Mouse (Mus musculus) thymus, postnatal 25 days (tissue): ENCODE measurements at regions not wholly inside any gene's neighbourhood (a gene's known extent, or its start where the extent isn't known, plus 50 kb on each side); places are given as distances from the start of the nearest gene placed in this dataset.

Source experiments
- DNase-seq: peaks from one replicate; pipeline ENCODE4 v3.0.0; 2022

- no peak for DNase-seq
These were observed 158.9 kb downstream of the Rab11fip2 start for GRCm38 (mm10) chr19:59784401-59785046.

GRCm38 (mm10) chr19:59831304-59831703 is 112.2 kb downstream of the Rab11fip2 start:
- no peak for DNase-seq

- DNase-seq, result no peak
These were observed 106.3 kb downstream of the Rab11fip2 start for GRCm38 (mm10) chr19:59837138-59837537.

GRCm38 (mm10) chr19:59837628-59838027 is 105.8 kb downstream of the Rab11fip2 start:
- DNase-seq, result no peak

GRCm38 (mm10) chr19:59844270-59844669 is 99.2 kb downstream of the Rab11fip2 start:
- no peak for DNase-seq

GRCm38 (mm10) chr19:59846807-59847206 is 96.6 kb downstream of the Rab11fip2 start:
- no peak for DNase-seq

GRCm38 (mm10) chr19:59850696-59851095 is 92.8 kb downstream of the Rab11fip2 start:
- no peak for DNase-seq

- no peak for DNase-seq
These were observed 91.3 kb downstream of the Rab11fip2 start for GRCm38 (mm10) chr19:59852011-59852738.
